25 mouse cellular contexts compared by ENCODE assay signal in the genomic region with DNA sequence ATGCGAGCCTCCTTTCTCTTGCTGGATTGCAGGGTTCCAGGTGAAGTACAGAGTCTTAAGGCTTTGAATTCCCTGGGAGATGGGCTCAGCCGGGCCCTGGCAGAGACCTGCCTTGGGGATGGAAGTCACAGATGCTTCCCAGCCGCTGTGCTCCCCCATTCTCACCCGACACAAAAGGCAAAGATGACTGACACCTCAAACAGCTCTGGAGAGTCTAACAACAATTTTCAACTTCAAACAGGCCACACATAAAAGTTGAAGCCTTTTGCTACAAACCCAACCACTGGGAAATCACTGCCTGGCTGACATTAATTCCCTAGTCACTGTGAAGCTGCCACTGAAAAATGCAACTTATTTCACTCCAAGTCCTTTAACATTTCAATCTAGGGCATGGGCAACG.
DNase-seq lines count a peak whose midpoint lies in the region; ATAC-seq and TF ChIP-seq lines count a peak whose summit lies in the region.
"Had no signal": no experiment of that assay in that cellular context is flagged by ENCODE, and none has a peak within 500 bp of the region (broad histone marks: within the 10 kb centered on the region; RNA-seq: fewer than 3 reads in every experiment).

No protein-coding gene starts in this region.

- no peaks in the 10 kb centered on the region for H3K36me3 ChIP-seq in midbrain, embryonic 16.5 days (ENCODE audit: control insufficient read depth, insufficient read depth, low read length)
- no peaks in the 10 kb centered on the region for H3K36me3 ChIP-seq in midbrain, postnatal 0 days (ENCODE audit: insufficient read depth, low read length)
- H3K36me3 ChIP-seq: embryonic facial prominence, embryonic 10.5 days; embryonic facial prominence, embryonic 13.5 days; forebrain, embryonic 12.5 days; forebrain, embryonic 15.5 days; hindbrain, embryonic 12.5 days; hindbrain, embryonic 15.5 days had no signal

- no peak overlapping the region for H3K9ac ChIP-seq in midbrain, embryonic 16.5 days (ENCODE audit: low read depth, low read length)
- no peak overlapping the region for H3K9ac ChIP-seq in midbrain, postnatal 0 days (replicated peaks; ENCODE audit: low read length, poor library complexity, severe bottlenecking)
- H3K9ac ChIP-seq: embryonic facial prominence, embryonic 13.5 days; forebrain, embryonic 12.5 days; forebrain, embryonic 15.5 days; hindbrain, embryonic 12.5 days; hindbrain, embryonic 15.5 days had no signal

- no peak for TF ChIP-seq CTCF in midbrain, postnatal 0 days (IDR thresholded peaks at IDR 0.05)

- no peaks in the 10 kb centered on the region for H3K27me3 ChIP-seq in midbrain, embryonic 16.5 days (ENCODE audit: control insufficient read depth, insufficient read depth, low read depth, low read length)
- H3K27me3 ChIP-seq in midbrain, postnatal 0 days (ENCODE audit: insufficient read depth, low read length): no peaks in the 10 kb centered on the region
- H3K27me3 ChIP-seq: embryonic facial prominence, embryonic 13.5 days; forebrain, embryonic 12.5 days; forebrain, embryonic 15.5 days; hindbrain, embryonic 12.5 days; hindbrain, embryonic 15.5 days; Patski had no signal

- H3K27ac ChIP-seq in midbrain, embryonic 16.5 days (ENCODE audit: low read length): no peak overlapping the region
- H3K27ac ChIP-seq in midbrain, postnatal 0 days (ENCODE audit: low read depth, low read length): no peak overlapping the region
- H3K27ac ChIP-seq: embryonic facial prominence, embryonic 10.5 days; embryonic facial prominence, embryonic 13.5 days; forebrain, embryonic 12.5 days; forebrain, embryonic 15.5 days; heart, adult 2 months; hindbrain, embryonic 12.5 days; hindbrain, embryonic 15.5 days had no signal

- no peak overlapping the region for H3K4me3 ChIP-seq in midbrain, embryonic 16.5 days (ENCODE audit: low read depth, low read length)
- no peak overlapping the region for H3K4me3 ChIP-seq in midbrain, postnatal 0 days (ENCODE audit: low read depth, low read length)
- H3K4me3 ChIP-seq: embryonic facial prominence, embryonic 10.5 days; embryonic facial prominence, embryonic 13.5 days; erythroblast, embryonic 14.5 days; forebrain, embryonic 12.5 days; forebrain, embryonic 15.5 days; heart, adult 2 months; hindbrain, embryonic 12.5 days; hindbrain, embryonic 15.5 days had no signal

- WGBS in midbrain, embryonic 16.5 days: 50% methylated on average over 5 of the region's 5 CpGs
- WGBS in midbrain, postnatal 0 days: 39% methylated on average over 5 of the region's 5 CpGs

- H3K9me3 ChIP-seq in midbrain, embryonic 16.5 days (replicated peaks; ENCODE audit: control insufficient read depth, low read length, poor library complexity, severe bottlenecking): no peaks in the 10 kb centered on the region
- no peaks in the 10 kb centered on the region for H3K9me3 ChIP-seq in midbrain, postnatal 0 days (ENCODE audit: low read length)
- H3K9me3 ChIP-seq: embryonic facial prominence, embryonic 10.5 days; embryonic facial prominence, embryonic 13.5 days; forebrain, embryonic 12.5 days; forebrain, embryonic 15.5 days; hindbrain, embryonic 12.5 days; hindbrain, embryonic 15.5 days had no signal

- DNase-seq in adrenal gland, adult 2 months: peak; percentile 13
- DNase-seq in adrenal gland, adult (ENCODE audit: inconsistent age in 2 of 2, low spot score in 1 of 2): no peak
- DNase-seq in heart, adult 11 months: peak; percentile 70
- DNase-seq in heart, adult 8-10 months (ENCODE audit: low spot score): no peak
- DNase-seq in midbrain, postnatal 0 days (ENCODE audit: low spot score): no peak
- DNase-seq in cerebellum, adult 18-20 months: no peak
- no peak for DNase-seq in Muller cell, postnatal 12 days (ENCODE audit: inconsistent ontology term)
- DNase-seq: cerebellum, adult 11 months; cerebellum, adult 8-10 months; cerebellum, postnatal 10 days; cerebellum, postnatal 36 days; embryo, embryonic 11 days; gastrocnemius, postnatal 25 days; heart, adult 2 months had no signal

- H3K4me1 ChIP-seq in midbrain, embryonic 16.5 days (ENCODE audit: control insufficient read depth, insufficient read depth, low read length): no peaks in the 10 kb centered on the region
- H3K4me1 ChIP-seq in midbrain, postnatal 0 days (ENCODE audit: insufficient read depth, low read length): no peaks in the 10 kb centered on the region
- H3K4me1 ChIP-seq: embryonic facial prominence, embryonic 10.5 days; forebrain, embryonic 12.5 days; forebrain, embryonic 15.5 days; hindbrain, embryonic 12.5 days; hindbrain, embryonic 15.5 days had no signal

- H3K4me2 ChIP-seq in midbrain, embryonic 16.5 days (ENCODE audit: low read length): no peak overlapping the region
- H3K4me2 ChIP-seq in midbrain, postnatal 0 days (ENCODE audit: low read depth, low read length, poor library complexity, severe bottlenecking): no peak overlapping the region
- H3K4me2 ChIP-seq: embryonic facial prominence, embryonic 13.5 days; forebrain, embryonic 12.5 days; forebrain, embryonic 15.5 days; heart, embryonic 11.5 days; hindbrain, embryonic 12.5 days; hindbrain, embryonic 15.5 days had no signal

- 0 out of 2 replicates have a peak, but pooled peaks have one; percentile 39 for ATAC-seq in midbrain, embryonic 16.5 days
- no peak for ATAC-seq in midbrain, postnatal 0 days (ENCODE audit: low FRiP score)
- ATAC-seq: forebrain, embryonic 15.5 days; intestine, postnatal 0 days; Patski had no signal

Comparison
In these comparisons a context has a peak if more than half of its experiments do, and no peak if none do; other contexts are left out.
1. DNase-seq: peak in adrenal gland, adult 2 months (single experiment) and heart, adult 11 months (single experiment); none in adrenal gland, adult (0 of 2), heart, adult 8-10 months (single experiment), midbrain, postnatal 0 days (single experiment), cerebellum, adult 18-20 months (0 of 2) and Muller cell, postnatal 12 days (single experiment).